Mouse (Mus musculus) cerebellum, adult 11 months (tissue): ENCODE measurements around the gene Zfp276.
A peak's percentile ranks its signal among the peaks of the same experiment; 100 is the strongest.

Experiments
- DNase-seq: peaks from one replicate; pipeline ENCODE4 v3.0.0; 2022

Zfp276 gene

GRCm38 (mm10) chr8:123292281-123292680, 38.3 kb downstream of the Zfp276 start:
- DNase-seq, result no peak

GRCm38 (mm10) chr8:123292785-123293184, 38.8 kb downstream of the Zfp276 start:
- DNase-seq, result no peak

GRCm38 (mm10) chr8:123298301-123298700, 44.3 kb downstream of the Zfp276 start:
- no peak for DNase-seq

- DNase-seq, result no peak
Measured at GRCm38 (mm10) chr8:123308738-123309137, 54.7 kb downstream of the Zfp276 start.

GRCm38 (mm10) chr8:123317781-123318466, 63.9 kb downstream of the Zfp276 start:
- DNase-seq, result no peak

- DNase-seq, result peak; percentile 89
Measured at GRCm38 (mm10) chr8:123318467-123318911, 64.5 kb downstream of the Zfp276 start, which contains the start of gene Fanca. Gene Fanca (minus strand): TSS chr8:123318576.
